Mouse (Mus musculus) left cerebral cortex, adult 2 months (tissue): ENCODE data around the gene Slc19a3. TPM values are rescaled to one million over a fixed set of nuclear protein-coding genes. Genes with fewer than 3 reads are reported as not detected.
"Not testable (repeated sequence)": the region's sequence is repeated elsewhere in the genome, so short reads cannot be mapped to it uniquely, and the experiment has no call there.

Experiments
- DNase-seq, 2 experiments: peaks; one replicate each; pipeline ENCODE4 v3.0.0; 2021 to 2022; ENCODE audit warnings: low spot score in 2 of 2, mixed read lengths in 1 of 2; ENCODE audit errors: extremely low spot score in 1 of 2
- H3K27ac ChIP-seq: fragments of 200-600 bp; 2 replicates; pipeline ENCODE4 v1.8.1; 2022
- H3K4me3 ChIP-seq: fragments of 200-600 bp; 2 replicates; pipeline ENCODE4 v1.8.1; 2022
- CTCF ChIP-seq: fragments of 200-600 bp; IDR thresholded peaks from 2 replicates; pipeline ENCODE4 v1.8.1; 2022; ENCODE audit warnings: antibody characterized with exemption, mild to moderate bottlenecking, moderate library complexity
- intact Hi-C: fragments of 180-260 bp; cut with DNase I; formaldehyde crosslinking; loops from one replicate; pipeline ENCODE4 v1.15.1; 2025
- total RNA-seq, 2 experiments: library from RNA; stranded (reverse); gene quantifications; 2 replicates each; pipeline ENCODE4 v1.2.3; 2021

Slc19a3 gene
- total RNA-seq, 2 experiments from 2014 or later, result 1.8 to 2.0 TPM

GRCm38 (mm10) chr1:83006218-83007179 lies 31.7 kb downstream of the Slc19a3 start:
- intact Hi-C loops, result no loop called here
- H3K4me3 ChIP-seq, result no peak overlapping the region
- H3K27ac ChIP-seq, result no peak overlapping the region
- no peak for DNase-seq
- no peak for TF ChIP-seq CTCF

- H3K4me3 ChIP-seq, intact Hi-C loops, DNase-seq: not testable (repeated sequence)
Measured at GRCm38 (mm10) chr1:83000306-83000705, 37.9 kb downstream of the Slc19a3 start, which contains the start of gene Gm47959. Gene Gm47959 (plus strand): TSS chr1:83000548.

DNA sequence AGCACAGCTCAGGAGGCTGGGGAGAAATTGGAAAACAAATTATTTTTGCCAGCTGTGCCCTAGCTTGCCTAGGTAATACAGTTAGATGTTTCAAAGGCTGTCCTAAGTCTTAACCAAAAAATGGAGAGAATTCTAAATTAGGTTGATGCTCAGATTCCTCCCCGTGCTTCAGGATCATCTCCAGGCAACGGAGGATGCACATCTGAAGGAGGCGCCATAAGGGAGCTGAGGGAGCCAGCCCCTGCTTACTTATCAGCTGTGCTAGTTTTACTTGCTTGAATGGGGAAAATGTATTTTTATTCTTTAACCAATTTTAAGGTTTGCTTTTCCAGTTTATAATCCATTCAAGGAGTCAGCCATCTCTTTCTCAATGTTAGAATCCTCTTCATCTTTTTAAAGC lies 44.3 kb downstream of the Slc19a3 start:
- intact Hi-C loops, result no loop called here
- Histone ChIP-seq H3K27ac (no peak overlapping the region), H3K4me3 (no peak overlapping the region)
- no peak for DNase-seq
- TF ChIP-seq CTCF, result no peak

More at GRCm38 (mm10) chr1:83000306-83000705, 37.9 kb downstream of the Slc19a3 start, which contains the start of gene Gm47959:
- not testable (repeated sequence) for H3K27ac ChIP-seq

DNA sequence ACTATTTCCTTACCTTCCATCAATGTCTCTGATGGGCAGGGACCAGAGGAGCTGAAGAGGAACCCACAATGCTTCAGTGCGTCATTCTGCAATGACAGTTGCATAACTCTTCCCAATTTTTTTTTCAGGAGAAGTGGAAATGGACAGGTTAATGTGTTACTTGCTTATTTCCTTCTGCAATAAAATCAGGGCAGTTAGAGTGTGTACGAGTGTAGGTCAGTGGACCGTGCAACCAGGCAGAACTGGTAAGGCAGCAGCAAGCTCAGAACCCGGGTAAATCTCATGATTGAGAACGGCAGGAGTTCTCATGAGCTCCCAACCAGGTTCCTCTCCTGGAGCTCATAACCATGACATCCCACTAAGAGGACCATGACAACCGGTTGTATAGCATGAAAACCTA lies 46.2 kb downstream of the Slc19a3 start:
- H3K4me3 ChIP-seq, result no peak overlapping the region
- no peak for DNase-seq
- intact Hi-C loops, result no loop called here
- no peak for TF ChIP-seq CTCF
- no peak overlapping the region for H3K27ac ChIP-seq

DNA sequence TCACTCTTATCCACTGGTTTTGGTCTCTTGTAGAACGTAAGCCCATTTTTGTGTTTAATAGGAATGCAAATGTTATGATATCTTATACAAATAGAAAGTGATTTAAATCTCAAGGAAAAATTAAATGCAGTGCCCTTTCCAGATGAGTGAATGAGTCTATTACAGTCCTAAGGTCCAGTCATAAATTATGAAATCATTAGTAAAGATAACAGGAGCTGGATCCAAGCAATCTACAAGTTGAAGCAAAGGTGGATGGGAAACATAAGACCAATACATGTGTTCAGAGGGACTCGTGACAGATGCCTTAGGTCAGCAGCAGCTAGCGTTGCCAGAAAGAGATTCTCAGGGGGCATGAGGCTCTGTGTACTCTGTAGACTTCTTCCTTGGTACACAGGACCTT lies 46.7 kb downstream of the Slc19a3 start:
- no peak for DNase-seq
- no peak for TF ChIP-seq CTCF
- intact Hi-C loops, result no loop called here
- H3K27ac ChIP-seq, result no peak overlapping the region
- H3K4me3 ChIP-seq, result no peak overlapping the region

DNA sequence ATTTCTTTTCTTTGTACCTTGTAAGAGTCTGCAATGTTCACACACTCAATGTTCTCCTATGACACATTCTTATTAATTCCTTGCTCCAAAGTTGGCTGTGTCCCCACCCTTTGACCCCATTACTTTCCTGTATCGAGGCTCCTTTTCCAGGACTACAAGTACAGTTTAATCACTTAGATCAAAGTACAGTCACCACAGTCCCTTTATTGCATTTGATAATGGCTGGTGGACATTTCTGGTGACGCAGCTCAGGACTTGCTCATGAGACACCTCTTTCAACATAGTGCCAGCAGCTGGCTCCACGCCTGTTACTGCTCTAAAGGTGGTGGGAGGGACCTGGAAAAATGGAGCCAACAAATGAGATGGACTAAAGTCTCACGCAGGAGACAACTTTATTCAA lies 47.2 kb downstream of the Slc19a3 start:
- DNase-seq, result no peak
- Histone ChIP-seq H3K4me3 (no peak overlapping the region), H3K27ac (no peak overlapping the region)
- intact Hi-C loops, result no loop called here
- no peak for TF ChIP-seq CTCF

GRCm38 (mm10) chr1:82987530-82988198 lies 50.6 kb downstream of the Slc19a3 start:
- intact Hi-C loops, result loop anchor here (1.0 to 10.0 kb wide), 3 partner anchors 149 to 433 kb away; partner anchors contain the start of gene Agfg1
- H3K4me3 ChIP-seq, result no peak overlapping the region
- DNase-seq, result peak; percentile 26 to 43
- no peak overlapping the region for H3K27ac ChIP-seq
- TF ChIP-seq CTCF, result peak; percentile 82

DNA sequence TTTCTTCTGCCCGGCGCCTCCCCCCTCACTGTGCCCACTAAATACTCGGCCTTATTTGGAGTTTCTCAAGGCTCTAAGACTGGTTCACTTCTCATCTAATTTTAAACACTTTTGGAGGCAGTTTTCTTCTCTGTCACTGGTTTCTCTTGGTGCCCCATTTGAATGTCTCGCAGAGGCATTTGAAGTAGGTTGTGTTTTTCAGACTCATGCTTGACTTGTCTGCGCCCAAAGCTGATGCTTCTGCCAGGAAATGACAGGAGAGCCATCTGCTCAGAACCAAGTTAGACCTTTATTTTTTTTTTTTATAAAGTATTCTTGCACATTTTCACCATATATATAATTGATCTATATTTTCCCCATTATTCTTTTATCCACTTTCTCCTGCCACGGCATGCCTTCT lies 51.5 kb downstream of the Slc19a3 start:
- no peak for DNase-seq
- no peak for TF ChIP-seq CTCF
- Histone ChIP-seq H3K4me3 (no peak overlapping the region), H3K27ac (no peak overlapping the region)
- intact Hi-C loops, result loop anchor here (1.0 to 10.0 kb wide), 3 partner anchors 148 to 432 kb away; partner anchors contain the start of gene Agfg1

GRCm38 (mm10) chr1:82977840-82978239 lies 60.4 kb downstream of the Slc19a3 start:
- intact Hi-C loops, result no loop called here
- no peak for TF ChIP-seq CTCF
- H3K27ac ChIP-seq, result no peak overlapping the region
- DNase-seq, result no peak
- H3K4me3 ChIP-seq, result no peak overlapping the region

DNA sequence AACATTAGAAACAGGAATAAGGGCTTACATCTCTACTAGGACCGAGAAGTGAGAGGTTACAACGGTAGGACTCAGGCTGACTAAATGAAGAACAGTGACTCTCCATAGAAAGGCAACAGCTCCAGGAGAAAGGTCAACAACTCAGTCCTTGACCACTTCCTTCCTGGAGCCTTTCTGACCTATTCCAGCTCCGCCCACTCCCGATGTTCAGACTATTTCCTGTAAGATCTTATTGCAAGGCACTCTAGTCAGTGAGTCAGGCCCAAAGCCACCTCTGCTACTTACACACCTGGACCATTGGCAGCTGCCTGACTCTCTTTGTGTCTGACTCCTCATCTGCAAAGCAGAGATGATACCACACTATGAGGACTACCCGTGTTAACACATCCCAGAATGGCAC lies 62.5 kb downstream of the Slc19a3 start:
- DNase-seq, result no peak
- intact Hi-C loops, result no loop called here
- Histone ChIP-seq H3K27ac (no peak overlapping the region), H3K4me3 (no peak overlapping the region)
- TF ChIP-seq CTCF, result no peak

GRCm38 (mm10) chr1:82974342-82974741 lies 63.9 kb downstream of the Slc19a3 start:
- no peak overlapping the region for H3K4me3 ChIP-seq
- no peak for TF ChIP-seq CTCF
- DNase-seq, result no peak
- intact Hi-C loops, result no loop called here
- H3K27ac ChIP-seq, result peak overlapping the region; percentile 48; the same call in 1 of the 2 replicates

DNA sequence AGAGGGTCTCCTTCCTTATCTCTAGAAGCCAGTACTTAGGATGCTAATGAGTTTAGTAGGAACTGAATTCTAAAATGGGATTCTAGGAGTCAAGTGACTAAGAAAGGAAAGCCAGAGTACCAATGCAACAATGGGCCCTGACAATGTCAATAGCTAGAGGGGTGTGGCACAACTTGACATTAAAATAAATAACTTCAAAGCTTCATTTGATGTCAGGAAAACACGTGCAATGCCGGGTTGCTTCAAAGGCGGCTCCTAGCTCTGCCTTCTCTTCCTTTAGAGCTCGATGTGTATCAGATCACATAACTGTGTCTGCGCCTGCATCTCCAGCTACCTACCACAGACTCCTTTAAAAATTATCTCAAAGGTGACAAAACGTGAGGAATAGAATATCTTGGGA lies 64.3 kb downstream of the Slc19a3 start:
- DNase-seq, result no peak
- Histone ChIP-seq H3K4me3 (no peak overlapping the region), H3K27ac (peak overlapping the region; percentile 48)
- no peak for TF ChIP-seq CTCF
- intact Hi-C loops, result no loop called here
